Mouse (Mus musculus) ZHBTc4 (cell line): Measurements from ENCODE around the gene Plekhm3.

Source experiments
- DNase-seq: peaks from one replicate; pipeline ENCODE4 v3.0.0-alpha.2; 2011; ENCODE audit warnings: low read depth, low spot score

Plekhm3 gene

DNA sequence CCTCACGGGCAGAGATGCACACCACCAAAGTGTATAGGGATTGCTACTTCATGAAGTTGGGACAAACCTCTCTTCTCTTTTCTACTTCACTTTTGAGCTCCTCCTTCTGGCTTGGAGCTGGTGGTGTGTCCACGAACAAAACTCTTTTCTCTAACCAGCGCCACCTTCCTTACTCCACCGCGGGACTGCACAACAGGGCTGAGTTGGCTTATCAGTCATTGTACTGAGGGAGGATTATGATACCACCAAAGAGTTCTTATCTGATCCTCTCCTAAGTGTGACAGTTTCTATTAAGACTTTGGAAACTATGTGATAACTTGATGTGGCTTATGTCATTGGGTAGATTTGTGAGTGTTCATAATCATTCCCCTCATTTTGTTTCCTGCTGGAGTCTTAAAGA lies 129.2 kb downstream of the Plekhm3 start:
- DNase-seq = no peak

DNA sequence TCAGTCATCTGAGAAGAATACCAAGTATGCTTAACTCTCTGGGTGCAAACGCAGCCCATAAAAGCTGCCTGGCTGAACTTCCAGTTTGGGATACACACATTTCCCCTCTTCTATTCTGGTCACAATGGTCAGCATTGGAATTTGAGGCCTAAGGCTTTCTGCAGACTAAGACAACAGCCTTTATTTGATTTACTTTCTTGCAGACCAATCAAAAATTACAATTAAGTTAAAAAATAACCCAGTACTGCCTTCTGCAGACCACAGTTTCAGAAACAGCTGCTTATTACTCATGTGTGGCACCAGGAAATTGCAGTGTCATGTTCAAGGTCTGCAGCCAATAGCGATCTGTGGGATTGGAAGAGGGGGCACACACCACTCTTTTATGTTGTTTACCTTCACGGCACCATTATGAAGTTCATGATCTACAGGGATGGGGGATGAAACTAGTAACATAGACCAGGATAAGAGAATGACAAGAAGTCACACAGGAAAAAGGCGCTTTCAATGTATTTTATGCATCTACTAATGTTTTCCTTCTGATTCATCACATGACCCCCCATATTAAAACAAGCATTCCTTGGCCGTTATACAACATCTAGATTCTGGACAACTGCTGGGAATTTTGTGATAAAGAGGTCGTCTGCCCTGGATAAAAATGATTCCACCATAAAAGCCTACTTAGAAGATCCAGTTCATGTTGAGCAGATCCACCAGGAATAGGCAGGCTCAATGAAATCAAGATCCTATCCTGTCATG lies 130.1 kb downstream of the Plekhm3 start:
- no peak for DNase-seq

GRCm38 (mm10) chr1:64823564-64823963 lies 133.1 kb downstream of the Plekhm3 start:
- DNase-seq = no peak

DNA sequence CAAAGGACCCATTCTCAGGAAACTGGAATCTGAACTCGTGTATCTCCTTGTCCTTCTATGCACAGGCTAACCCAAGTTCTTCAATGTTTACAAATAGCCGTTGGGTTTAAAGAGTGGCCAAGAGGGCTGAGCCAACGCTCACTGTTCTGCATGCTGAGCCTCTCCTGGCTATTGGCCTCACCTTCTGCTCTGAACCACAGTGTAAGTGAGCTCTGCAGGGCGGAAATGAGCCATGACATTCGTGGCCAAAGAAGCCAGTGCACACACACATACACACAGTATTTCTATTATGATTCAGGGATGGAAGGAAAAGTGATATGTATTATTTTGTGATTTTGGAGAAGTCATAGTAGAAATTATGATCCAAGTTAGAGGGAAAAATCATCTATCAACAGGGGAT lies 138.9 kb downstream of the Plekhm3 start:
- no peak for DNase-seq

GRCm38 (mm10) chr1:64813182-64813581 lies 143.4 kb downstream of the Plekhm3 start:
- no peak for DNase-seq

DNA sequence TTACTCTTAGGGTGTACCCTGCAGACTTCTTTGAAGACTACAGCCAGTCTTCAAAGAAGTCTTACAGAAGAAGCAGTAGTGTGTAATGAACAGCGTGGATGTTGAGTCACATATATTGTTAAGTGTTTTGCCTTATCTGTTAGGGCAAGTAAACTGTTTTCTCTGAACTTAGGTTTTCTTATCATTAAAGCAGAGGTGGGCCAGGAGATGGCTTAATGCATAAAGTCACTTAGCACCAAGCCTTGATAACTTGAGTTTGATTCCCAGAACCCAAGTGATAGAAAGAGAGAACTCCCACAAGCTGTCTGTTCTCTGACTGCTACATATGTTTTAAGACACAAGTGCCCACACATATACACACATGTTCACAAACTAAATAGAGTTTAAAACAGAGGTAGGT lies 144.7 kb downstream of the Plekhm3 start:
- no peak for DNase-seq

DNA sequence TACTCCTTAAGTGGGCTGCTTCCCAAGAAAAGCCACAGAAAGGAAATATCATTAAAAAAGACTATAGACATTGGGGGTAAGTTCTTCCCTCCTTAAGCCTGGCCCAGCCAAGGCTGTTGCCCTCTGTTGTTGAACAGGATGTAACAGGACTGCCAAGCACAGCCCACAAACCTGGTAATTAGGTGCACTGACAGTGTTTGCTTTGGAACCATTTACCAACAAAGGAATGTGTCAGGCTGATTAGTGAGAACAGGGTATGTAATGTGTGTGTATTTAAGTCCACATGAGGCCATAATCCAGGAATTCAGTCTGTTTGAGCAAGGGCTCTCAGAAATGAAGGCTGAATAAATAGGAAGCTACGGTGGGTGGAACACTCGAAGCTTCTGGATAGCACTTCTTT lies 147.5 kb downstream of the Plekhm3 start:
- DNase-seq = no peak

DNA sequence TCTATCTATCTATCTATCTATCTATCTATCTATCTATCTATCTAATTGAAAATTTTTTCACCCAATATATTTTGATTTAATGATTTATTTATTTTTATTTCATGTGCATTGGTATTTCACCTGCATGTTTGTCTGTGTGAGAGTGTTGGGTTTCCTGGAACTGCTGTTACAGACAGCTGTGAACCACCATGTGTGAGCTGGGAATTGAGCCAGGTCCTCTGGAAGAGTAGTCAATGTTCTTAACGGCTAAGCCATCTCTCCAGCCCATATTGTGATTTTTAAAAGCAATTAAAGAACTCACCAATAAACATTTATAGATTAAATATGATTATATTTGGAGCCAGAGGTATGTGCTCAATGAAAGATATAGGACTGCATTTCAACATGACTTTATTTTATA lies 148.9 kb downstream of the Plekhm3 start:
- DNase-seq = no peak

GRCm38 (mm10) chr1:64805217-64805616 lies 151.4 kb downstream of the Plekhm3 start:
- no peak for DNase-seq

DNA sequence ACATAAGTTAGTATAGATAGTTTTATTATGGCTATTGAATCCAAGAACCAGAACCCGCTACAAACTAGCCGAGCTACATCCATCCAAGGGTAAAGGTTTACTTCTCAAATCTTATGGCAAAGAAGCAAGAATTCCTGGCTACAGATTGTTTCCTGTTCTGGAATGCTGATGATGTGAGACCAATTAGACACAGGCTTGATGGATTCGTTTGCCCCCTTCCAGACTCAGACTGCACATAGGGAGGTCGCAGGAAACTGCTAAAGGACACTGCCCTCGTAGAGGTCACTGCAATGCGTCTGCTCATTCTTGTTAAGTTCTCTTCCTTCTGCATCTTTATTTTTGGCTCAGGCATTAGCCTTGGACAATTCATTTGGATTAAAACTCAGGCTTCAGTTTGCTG lies 154.0 kb downstream of the Plekhm3 start:
- DNase-seq = no peak

DNA sequence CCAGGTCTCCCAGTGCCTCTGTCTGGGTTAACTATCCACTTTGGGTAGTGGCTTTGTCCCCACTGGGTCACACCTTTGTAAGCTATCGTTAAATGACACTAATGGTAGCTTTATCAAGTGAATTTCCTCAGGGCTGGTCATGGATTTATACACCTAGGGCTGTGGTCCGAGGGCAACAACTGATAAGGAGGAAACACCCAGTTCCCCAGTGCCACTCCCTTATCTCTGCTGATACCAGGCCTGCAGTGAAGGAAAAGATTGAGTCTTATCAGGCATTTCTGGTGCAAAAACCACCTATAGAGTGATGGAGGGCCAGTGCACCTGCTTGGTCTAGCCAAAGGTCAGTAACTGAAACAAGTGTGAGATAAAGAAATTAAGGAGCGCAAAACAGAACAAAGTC lies 159.0 kb downstream of the Plekhm3 start:
- DNase-seq = no peak

- DNase-seq = no peak
Observed at GRCm38 (mm10) chr1:64796867-64797582, 159.6 kb downstream of the Plekhm3 start.

DNA sequence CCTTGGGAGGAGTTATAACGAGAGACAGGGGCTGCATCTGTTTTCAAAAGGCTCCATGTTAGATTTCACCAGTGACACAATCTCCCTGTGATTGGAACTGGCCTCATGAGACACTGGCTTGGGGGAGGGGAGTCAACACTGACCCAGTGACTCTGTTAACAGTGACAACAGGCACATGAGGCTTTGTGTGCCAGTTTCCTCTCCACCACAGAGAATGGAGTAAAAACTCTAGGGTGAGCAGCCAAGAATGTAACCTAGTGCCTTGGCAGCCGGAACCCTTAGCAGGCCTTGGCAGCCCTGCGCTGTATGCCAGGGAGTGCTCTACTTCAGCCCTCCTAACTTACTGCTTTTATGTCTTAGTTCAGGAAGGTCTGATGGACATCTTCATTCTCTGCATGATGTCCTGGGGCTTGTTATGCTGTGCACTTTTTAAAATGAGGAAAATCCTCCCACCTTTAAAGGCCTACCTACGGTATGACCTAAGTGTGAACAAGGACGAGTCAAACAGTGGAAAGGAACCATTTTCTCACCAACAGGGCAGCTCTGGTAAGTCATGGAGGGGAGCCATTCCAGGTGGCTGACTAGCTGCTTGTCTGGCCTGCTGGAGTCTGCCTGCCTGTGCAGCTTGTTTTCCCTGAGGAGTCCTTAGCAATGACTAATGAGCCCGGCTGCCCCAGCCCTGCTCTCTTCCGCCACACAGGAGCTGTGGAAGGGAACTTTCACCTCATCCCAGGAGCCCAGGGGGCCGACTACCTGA lies 161.2 kb downstream of the Plekhm3 start:
- DNase-seq = no peak

GRCm38 (mm10) chr1:64794096-64794495 lies 162.5 kb downstream of the Plekhm3 start:
- no peak for DNase-seq

GRCm38 (mm10) chr1:64793234-64793530 lies 163.4 kb downstream of the Plekhm3 start:
- DNase-seq = no peak

DNA sequence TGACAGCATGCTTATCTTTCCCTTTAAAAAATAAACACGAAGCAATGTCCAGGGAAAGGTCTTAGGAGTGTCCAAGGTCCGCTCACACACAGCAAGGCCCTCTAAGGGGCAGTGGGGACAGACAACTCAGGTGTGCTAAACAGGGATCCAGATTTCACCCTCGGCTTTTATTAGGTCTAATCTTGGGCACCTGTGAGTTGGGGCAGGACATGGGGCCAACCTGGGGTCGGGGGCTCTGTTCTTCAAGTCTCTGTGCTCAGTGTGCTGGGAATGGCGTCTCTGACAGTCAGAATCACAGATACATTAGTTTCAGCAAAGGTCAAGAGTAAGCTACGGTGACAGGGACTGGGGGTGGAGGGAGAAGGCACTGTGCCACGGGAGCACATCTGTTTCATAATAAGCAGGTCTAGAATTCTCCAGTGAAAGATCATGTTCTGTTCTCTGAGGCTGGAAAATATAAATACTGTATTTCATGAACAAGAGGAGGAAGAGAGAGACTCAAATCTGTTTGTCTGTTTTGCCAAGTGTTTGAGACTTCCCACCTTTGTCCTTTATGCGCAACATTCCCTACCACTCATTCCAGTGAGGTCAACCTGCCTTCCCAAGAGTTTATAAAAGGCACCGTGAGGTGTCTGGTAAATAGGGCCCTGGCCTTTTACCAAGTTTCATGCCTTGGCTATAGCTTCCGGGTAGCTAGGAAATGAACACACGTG lies 163.9 kb downstream of the Plekhm3 start:
- peak; percentile 14 for DNase-seq

- no peak for DNase-seq
Observed at GRCm38 (mm10) chr1:64791826-64792225, 164.8 kb downstream of the Plekhm3 start.

- DNase-seq = no peak
Observed at GRCm38 (mm10) chr1:64790806-64791790, 165.5 kb downstream of the Plekhm3 start.

DNA sequence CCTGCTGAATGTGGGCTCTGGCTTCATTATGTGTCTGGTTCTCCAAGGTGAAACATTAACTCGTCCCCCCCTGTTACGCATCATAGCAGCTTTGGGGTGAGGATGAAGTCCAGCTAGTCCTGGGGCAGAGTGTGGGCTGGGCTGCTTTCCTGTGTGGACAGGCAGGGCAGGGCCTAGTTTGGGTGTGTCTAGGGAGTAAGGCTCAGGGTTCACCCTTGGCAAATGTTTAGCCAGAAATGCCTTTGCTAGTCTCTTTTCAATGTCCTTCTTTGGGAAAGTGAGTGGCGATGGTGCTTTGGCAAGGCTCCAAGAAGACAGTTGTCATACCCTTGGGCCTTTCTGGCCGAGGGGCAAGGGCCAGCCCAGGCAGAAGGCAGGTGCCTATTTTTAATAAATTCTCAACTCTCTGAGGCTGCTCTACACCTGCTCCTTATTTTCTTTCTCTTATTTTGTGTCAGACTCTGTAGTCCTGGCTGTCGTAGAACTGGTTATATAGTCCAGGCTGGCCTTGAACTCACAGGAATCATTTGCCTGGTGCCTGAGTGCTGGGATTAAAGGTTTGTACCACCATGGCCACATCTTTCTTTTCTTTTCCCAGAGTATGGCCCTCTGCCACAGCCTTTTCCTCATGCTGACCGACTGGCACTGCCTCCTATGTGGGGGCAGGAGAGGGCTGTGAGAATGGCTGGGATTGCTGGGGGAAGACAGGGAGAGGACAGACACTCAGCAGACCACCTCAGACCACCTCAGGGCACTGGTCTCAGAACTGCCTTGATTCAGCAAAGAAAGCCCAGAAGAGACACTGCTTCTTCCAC lies 168.7 kb downstream of the Plekhm3 start:
- no peak for DNase-seq

GRCm38 (mm10) chr1:64779863-64780262 lies 176.8 kb downstream of the Plekhm3 start:
- DNase-seq = peak; percentile 43
